Mouse (Mus musculus) liver, adult 10 weeks (tissue): ENCODE results near the gene Adgrl3. TPM values are rescaled to one million over a fixed set of nuclear protein-coding genes. Genes with fewer than 3 reads are reported as not detected.

Source experiments
- polyA plus RNA-seq: library from polyadenylated mRNA; stranded (reverse); fragments of 350-450 nt; fragmentation: Illumina TruSeq; extraction: RNeasy Lipid Tissue Mini Kit (QIAGEN cat#74804); gene quantifications from one replicate; pipeline ENCODE4 v1.2.3, GENCODE M21; 2014; ENCODE audit warnings: low read depth, low replicate concordance

The Adgrl3 gene
- polyA plus RNA-seq, result not detected

DNA sequence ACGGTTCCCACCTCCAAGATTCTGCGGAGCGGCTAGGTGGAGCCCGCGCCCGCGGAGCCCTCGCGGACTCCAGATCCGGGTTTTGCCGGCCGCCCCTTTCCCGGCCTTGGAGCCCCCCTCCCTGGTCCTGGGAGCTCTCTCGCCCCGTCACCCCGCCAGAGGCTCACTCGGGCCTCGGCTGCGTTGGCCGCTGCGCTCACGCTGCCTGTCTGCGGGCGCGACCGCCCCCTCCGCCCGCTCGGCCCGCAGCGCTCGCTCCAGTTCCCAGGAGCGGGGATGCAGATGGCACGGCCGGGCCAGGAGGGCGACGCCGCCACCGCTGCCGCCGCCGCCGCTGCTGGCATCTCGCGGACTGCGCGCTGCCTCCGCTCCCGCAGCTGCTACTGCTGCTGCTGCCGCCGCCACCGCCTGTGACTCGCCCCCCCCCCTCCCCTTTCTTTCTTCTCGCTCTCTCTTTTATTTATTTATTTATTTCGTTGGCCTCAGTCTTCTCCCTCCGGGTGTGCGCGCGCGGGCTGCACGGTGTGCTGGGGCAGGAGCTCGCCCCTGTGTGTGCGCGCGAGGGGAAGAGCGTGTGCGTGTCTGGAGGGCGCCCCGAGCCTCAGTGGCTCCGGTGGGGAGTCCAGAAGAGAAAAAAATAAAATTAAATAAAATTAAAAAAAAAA lies at the start of gene Adgrl3:
TSS of gene Adgrl3 (plus strand) at position 549 of the 665 bp plus-strand sequence.

